Mouse (Mus musculus) forebrain, embryonic 16.5 days (tissue): ENCODE data around the gene Pcna. TPM values are rescaled to one million over a fixed set of nuclear protein-coding genes. Genes with fewer than 3 reads are reported as not detected.
"Not testable (repeated sequence)": the region's sequence is repeated elsewhere in the genome, so short reads cannot be mapped to it uniquely, and the experiment has no call there.

ENCODE experiments used
- ATAC-seq: fragments of 200-750 bp; cut with Nextera tagmentation; 2 replicates; pipeline ENCODE4 v1.8.0; 2017; ENCODE audit warnings: mild to moderate bottlenecking, moderate library complexity
- H3K27ac ChIP-seq: fragments of 300-500 bp; sonication (generic); 2 replicates; pipeline ENCODE4 v1.5.1; 2014; ENCODE audit warnings: low read length, control low read depth
- H3K27me3 ChIP-seq: fragments of 300-500 bp; sonication (generic); replicated peaks from 2 replicates; pipeline ENCODE4 v1.6.1; 2014; ENCODE audit warnings: low read length; ENCODE audit not compliant: control insufficient read depth, insufficient read depth
- H3K36me3 ChIP-seq: fragments of 300-500 bp; sonication (generic); 2 replicates; pipeline ENCODE4 v1.6.1; 2014; ENCODE audit not compliant: control insufficient read depth, insufficient read depth
- H3K4me1 ChIP-seq: fragments of 300-500 bp; sonication (generic); replicated peaks from 2 replicates; pipeline ENCODE4 v1.6.1; 2014; ENCODE audit warnings: low read length; ENCODE audit not compliant: control insufficient read depth, insufficient read depth
- H3K4me2 ChIP-seq: fragments of 300-500 bp; sonication (generic); 2 replicates; pipeline ENCODE4 v1.6.1; 2014; ENCODE audit warnings: mild to moderate bottlenecking, low read length, control low read depth
- H3K4me3 ChIP-seq: fragments of 300-500 bp; sonication (generic); replicated peaks from 2 replicates; pipeline ENCODE4 v1.5.1; 2014; ENCODE audit warnings: mild to moderate bottlenecking, low read length, control low read depth
- H3K9ac ChIP-seq: fragments of 300-500 bp; sonication (generic); replicated peaks from 2 replicates; pipeline ENCODE4 v1.6.1; 2014; ENCODE audit warnings: low read depth, low read length, control low read depth
- H3K9me3 ChIP-seq: fragments of 300-500 bp; sonication (generic); 2 replicates; pipeline ENCODE4 v1.6.1; 2016; ENCODE audit warnings: low read length; ENCODE audit not compliant: control insufficient read depth
- whole genome bisulfite sequencing: fragments of 180-500 bp; shearing (Covaris S2); extraction: QIAGEN DNeasy Blood & Tissue Kit; methylation state at CpG from one replicate; pipeline ENCODE4 v1.1.7; 2014; 5-methylcytosine and 5-hydroxymethylcytosine counted together
- polyA plus RNA-seq: library from polyadenylated mRNA; unstranded; fragments of >200 nt; fragmentation: Nextera tagmentation; extraction: Ambion mirVana; gene quantifications from 2 replicates; pipeline ENCODE4 v1.2.1, GENCODE M21; 2015

The Pcna gene
- polyA plus RNA-seq, 1 experiment from 2014 or later: 164 TPM

DNA sequence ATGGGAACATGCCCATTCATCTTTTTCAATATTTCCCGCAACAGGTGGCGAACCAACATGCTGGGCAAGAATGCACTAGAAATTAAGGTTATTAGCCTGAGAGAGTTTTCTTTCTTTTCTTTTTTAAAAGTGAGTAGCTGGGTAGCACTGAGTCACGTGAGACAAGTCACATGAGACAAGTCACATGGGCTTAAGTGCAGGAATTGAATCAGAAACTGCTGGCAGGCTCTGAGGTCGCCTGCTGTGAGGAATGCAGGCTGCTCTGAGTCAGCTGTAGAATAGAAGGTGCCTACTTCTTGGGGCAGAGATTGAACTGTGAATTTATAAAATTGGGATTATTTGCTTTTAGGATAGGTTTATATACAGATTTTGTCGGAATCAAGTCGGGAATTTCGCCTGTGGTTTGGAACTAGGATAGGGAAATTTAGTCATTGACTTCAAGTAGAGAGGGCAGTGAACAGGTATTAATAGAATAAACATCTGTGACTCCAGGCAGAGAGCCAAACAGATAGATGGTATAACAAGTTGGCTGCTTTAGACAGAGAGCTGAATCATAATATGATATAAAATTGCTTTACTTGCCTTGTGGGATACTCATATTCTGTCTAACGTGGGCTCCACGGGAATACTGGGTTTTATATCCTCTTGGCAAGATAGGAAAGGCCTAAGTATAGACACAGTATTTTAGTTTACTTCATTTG, 33.4 kb upstream of the Pcna start:
- Histone ChIP-seq H3K9ac (no peak overlapping the region), H3K4me1 (peaks cover 26% of the 10 kb centered on the region), H3K9me3 (no peaks in the 10 kb centered on the region), H3K27ac (no peak overlapping the region), H3K4me3 (no peak overlapping the region), H3K4me2 (no peak overlapping the region), H3K27me3 (no peaks in the 10 kb centered on the region), H3K36me3 (no peaks in the 10 kb centered on the region)
- WGBS: 87% methylated on average over 9 of the region's 9 CpGs
- no peak for ATAC-seq

DNA sequence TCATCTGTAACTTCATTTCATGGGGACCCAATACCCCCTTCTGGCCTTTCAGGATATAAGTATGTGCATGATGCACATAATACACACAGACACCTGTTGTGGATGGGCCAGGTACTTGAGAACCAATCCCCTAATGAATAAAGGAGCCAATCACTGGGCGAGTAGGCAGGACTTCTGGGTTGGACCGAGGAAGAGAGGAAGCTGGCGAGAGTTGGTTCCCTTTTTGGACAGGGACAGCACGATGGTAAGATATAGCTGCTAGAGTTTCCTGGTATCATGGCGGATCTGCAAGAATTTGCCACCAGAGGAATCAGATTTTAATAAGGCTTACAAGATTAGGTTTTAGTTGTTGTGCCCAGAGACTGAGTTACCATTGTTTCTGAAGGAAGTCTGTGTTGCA, 32.6 kb upstream of the Pcna start:
- H3K9me3 ChIP-seq, ATAC-seq, H3K4me3 ChIP-seq, H3K36me3 ChIP-seq, H3K27me3 ChIP-seq, H3K4me2 ChIP-seq, H3K27ac ChIP-seq, H3K9ac ChIP-seq: not testable (repeated sequence)
- WGBS: 92% methylated on average over 5 of the region's 5 CpGs
- peaks cover 23% of the 10 kb centered on the region for H3K4me1 ChIP-seq

DNA sequence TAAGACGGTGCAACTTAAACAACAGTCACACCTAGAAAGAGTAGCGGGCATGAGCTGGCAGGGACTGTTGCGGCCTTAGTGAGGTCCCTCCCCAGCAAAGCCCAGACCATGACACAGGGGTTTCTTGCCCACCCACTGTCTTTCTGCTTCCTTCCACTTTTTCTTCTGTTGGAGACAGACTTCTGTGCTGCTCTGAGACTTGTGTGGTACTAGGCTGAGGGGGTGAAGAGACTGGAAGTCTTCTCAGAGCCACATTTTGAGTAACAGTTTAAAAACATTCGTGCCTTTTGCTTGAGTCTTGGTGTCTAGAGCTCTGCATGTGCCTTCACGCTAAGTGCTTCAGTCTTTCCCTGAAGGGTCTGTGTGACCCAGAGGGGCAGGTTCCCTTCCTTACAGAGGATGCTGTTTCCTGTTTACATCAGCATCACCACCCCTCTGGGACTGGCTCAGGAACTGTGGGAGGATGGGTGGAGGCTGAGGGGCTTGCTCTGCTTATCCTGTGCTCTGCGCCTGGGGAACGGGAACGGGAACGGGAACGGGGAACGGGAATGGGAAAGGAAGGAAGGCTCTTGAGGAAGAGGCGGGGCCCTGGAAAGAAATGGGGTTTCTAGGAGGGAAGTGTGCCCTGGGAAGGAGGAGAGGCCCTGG, 31.5 kb upstream of the Pcna start:
- Histone ChIP-seq H3K9me3 (no peaks in the 10 kb centered on the region), H3K36me3 (no peaks in the 10 kb centered on the region), H3K4me1 (peaks cover 23% of the 10 kb centered on the region), H3K4me2 (no peak overlapping the region), H3K4me3 (no peak overlapping the region), H3K9ac (no peak overlapping the region), H3K27ac (no peak overlapping the region), H3K27me3 (no peaks in the 10 kb centered on the region)
- no peak for ATAC-seq
- WGBS: 86% methylated on average over 12 of the region's 12 CpGs

GRCm38 (mm10) chr2:132283236-132284070, 30.3 kb upstream of the Pcna start:
- Histone ChIP-seq H3K4me1 (peaks cover 23% of the 10 kb centered on the region), H3K27me3 (no peaks in the 10 kb centered on the region), H3K27ac (peak overlapping the region; percentile 37), H3K9me3 (no peaks in the 10 kb centered on the region), H3K36me3 (no peaks in the 10 kb centered on the region), H3K4me2 (no peak overlapping the region; the same call in 1 of the 2 replicates), H3K9ac (no peak overlapping the region), H3K4me3 (no peak overlapping the region)
- WGBS: 22% methylated on average over 15 of the region's 15 CpGs
- peak; percentile 51; the same call in 1 of the 2 replicates for ATAC-seq

DNA sequence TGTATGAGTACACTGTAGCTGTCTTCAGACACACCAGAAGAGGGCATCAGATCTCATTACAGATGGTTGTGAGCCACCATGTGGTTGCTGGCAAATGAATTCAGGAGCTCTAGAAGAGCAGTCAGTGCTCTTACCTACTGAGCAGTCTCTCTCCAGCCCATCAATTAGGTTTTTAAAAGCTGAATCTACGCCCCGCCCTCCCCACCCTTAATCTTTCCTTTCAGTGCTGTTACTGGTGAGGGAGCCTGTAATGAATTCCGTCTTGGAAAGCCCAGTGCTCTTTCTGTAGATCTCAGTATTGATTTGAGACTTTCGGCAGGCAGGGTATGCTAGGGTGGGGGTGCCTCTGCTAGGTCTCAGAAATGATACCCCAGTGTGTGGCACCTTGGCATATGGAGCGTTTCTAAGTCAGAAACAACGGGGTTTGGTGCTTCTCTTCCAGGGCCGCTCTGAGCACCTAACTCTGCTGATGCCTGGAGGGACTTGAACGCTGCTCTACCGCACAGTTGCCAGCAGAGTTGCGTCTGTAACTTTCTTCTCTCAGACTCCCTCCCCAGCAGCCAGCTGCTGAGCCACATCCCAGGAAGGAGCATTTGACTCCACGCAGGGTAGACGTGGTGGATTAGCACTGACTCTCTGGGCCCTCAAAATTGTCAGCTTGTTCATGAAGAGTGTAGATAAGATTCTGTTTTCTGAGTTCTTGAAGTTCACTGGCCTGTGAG, 29.5 kb upstream of the Pcna start:
- Histone ChIP-seq H3K27ac (peak overlapping the region; percentile 37; the same call in 1 of the 2 replicates), H3K9me3 (no peaks in the 10 kb centered on the region), H3K4me2 (no peak overlapping the region), H3K4me1 (peaks cover 23% of the 10 kb centered on the region), H3K9ac (no peak overlapping the region), H3K27me3 (no peaks in the 10 kb centered on the region), H3K36me3 (no peaks in the 10 kb centered on the region), H3K4me3 (no peak overlapping the region)
- 4% methylated on average over 12 of the region's 12 CpGs for WGBS
- peak; percentile 66 for ATAC-seq

- Histone ChIP-seq H3K36me3 (no peaks in the 10 kb centered on the region), H3K4me1 (peaks cover 23% of the 10 kb centered on the region), H3K27ac (no peak overlapping the region), H3K9ac (no peak overlapping the region), H3K4me2 (no peak overlapping the region), H3K9me3 (no peaks in the 10 kb centered on the region), H3K27me3 (no peaks in the 10 kb centered on the region), H3K4me3 (no peak overlapping the region)
- WGBS: 54% methylated on average over 10 of the region's 10 CpGs
- ATAC-seq: no peak
Measured at GRCm38 (mm10) chr2:132281560-132282452, 28.7 kb upstream of the Pcna start.

GRCm38 (mm10) chr2:132280518-132281120, 27.5 kb upstream of the Pcna start:
- Histone ChIP-seq H3K4me2 (no peak overlapping the region), H3K9me3 (no peaks in the 10 kb centered on the region), H3K27ac (no peak overlapping the region), H3K4me1 (peaks cover 23% of the 10 kb centered on the region), H3K27me3 (no peaks in the 10 kb centered on the region), H3K4me3 (no peak overlapping the region), H3K36me3 (no peaks in the 10 kb centered on the region), H3K9ac (no peak overlapping the region)
- 91% methylated on average over 10 of the region's 10 CpGs for WGBS
- ATAC-seq: no peak

DNA sequence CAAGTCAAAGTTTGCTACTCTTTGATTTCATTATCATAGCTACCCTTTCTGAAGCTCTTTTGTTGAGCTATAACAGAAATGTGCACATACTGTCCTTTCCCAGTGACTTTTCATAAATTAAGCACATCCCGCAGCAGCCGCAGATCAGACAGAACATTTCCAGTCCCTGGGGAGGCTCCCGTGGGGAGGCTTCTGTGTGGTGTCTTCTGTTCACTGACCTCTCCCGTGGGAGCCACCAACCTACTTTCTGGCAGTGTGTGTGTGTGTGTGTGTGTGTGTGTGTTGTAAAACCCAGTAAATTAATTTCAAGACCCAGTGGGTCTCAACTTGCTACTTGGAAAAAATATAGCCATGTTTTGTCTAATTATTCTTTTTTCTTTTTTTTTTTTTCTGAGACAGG, 26.9 kb upstream of the Pcna start:
- no peak overlapping the region for H3K4me2 ChIP-seq
- H3K27me3 ChIP-seq: no peaks in the 10 kb centered on the region
- H3K4me3 ChIP-seq: no peak overlapping the region
- no peak overlapping the region for H3K27ac ChIP-seq
- 73% methylated on average over 4 of the region's 4 CpGs for WGBS
- H3K4me1 ChIP-seq: peaks cover 23% of the 10 kb centered on the region
- no peak overlapping the region for H3K9ac ChIP-seq
- no peak for ATAC-seq
- no peaks in the 10 kb centered on the region for H3K9me3 ChIP-seq
- H3K36me3 ChIP-seq: no peaks in the 10 kb centered on the region
